Mouse (Mus musculus): ENCODE data around the gene Cdc73. TPM values are rescaled to one million over a fixed set of nuclear protein-coding genes. Genes with fewer than 3 reads are reported as not detected.
"Not testable (repeated sequence)": the region's sequence is repeated elsewhere in the genome, so short reads cannot be mapped to it uniquely, and the experiment has no call there.

The Cdc73 gene
- polyA plus RNA-seq, 1 experiment from 2014 or later: 33.3 TPM

DNA sequence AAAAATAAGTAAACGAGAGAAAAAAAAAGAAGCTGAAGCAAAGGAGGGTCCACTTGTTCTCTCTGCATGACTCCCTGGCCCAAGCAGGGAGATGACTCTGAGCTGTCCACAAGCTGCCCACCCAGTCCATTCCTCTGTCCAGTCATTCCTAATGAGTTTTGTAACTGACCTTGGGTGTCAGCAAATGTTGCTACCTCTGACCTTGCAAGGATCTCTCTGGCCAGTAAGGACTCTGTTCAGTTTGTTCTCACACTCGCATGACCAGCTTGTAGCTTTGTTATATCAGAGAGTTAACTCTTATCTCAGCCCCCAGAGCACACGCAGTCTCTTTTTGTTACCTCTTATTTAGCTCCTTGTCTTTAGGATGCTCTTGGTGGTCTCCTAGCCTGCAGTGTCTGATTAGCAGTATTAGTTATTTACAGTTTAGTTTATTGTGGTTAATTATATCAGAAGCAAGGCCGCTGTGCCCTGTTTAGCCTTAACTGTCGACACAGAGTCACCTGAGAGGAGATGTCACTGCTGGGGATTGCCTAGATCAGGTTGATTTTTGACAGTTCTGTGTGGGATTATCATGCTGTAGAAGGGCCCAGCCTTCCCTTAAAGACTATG is 21.9 kb upstream of the Cdc73 start:
- no peaks in the 10 kb centered on the region for H3K36me3 ChIP-seq
- whole genome bisulfite sequencing: 86% methylated on average over 5 of the region's 5 CpGs
- no peaks in the 10 kb centered on the region for H3K4me1 ChIP-seq
- no peaks in the 10 kb centered on the region for H3K9me3 ChIP-seq
- H3K9ac ChIP-seq: no peak overlapping the region
- H3K27ac ChIP-seq: no peak overlapping the region
- ATAC-seq (ENCODE audit: low FRiP score, low read depth): no peak
- H3K4me3 ChIP-seq: no peak overlapping the region
- H3K4me2 ChIP-seq (replicated peaks): no peak overlapping the region
- no peaks in the 10 kb centered on the region for H3K27me3 ChIP-seq (replicated peaks)

DNA sequence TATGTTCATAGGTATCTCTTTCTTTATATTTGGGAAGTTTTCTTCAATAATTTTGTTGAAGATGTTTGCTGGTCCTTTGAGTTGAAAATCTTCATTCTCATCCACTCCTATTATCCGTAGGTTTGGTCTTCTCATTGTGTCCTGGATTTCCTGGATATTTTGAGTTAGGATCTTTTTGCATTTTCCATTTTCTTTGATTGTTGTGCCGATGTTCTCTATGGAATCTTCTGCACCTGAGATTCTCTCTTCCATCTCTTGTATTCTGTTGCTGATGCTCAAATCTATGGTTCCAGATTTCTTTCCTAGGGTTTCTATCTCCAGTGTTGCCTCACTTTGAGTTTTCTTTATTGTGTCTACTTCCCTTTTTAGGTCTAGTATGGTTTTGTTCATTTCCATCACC is 13.3 kb upstream of the Cdc73 start, which contains the start of gene Glrx2:
Gene Glrx2, plus strand, starts transcription at position 301 of the 400 bp plus-strand sequence.
- not testable (repeated sequence) for H3K9ac ChIP-seq; H3K27ac ChIP-seq; H3K36me3 ChIP-seq; H3K27me3 ChIP-seq (replicated peaks); H3K9me3 ChIP-seq; H3K4me1 ChIP-seq; H3K4me2 ChIP-seq (replicated peaks); ATAC-seq (ENCODE audit: low FRiP score, low read depth); H3K4me3 ChIP-seq
- no CpG with 5 or more reads among the region's 2 CpGs for WGBS

DNA sequence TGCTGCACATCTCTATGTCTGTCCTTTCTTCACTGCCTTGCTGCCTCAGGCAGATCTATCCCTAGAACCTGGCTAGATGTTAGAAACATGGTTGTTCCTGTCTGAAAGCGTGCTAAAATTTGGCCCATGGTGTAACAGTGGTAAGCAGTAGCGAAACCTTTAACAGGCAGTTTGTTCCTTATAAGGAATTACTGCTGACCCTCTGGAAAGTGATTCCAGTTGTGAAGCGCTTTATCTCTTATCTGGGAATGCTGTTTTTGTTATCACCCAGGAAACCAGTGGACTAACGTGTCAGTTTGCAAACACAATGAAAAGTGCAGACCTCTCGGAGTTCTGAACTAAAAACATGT is 7.9 kb upstream of the Cdc73 start:
- H3K27me3 ChIP-seq (replicated peaks): no peaks in the 10 kb centered on the region
- H3K4me3 ChIP-seq: no peak overlapping the region
- no peaks in the 10 kb centered on the region for H3K36me3 ChIP-seq
- 85% methylated on average over 5 of the region's 5 CpGs for WGBS
- H3K9me3 ChIP-seq: no peaks in the 10 kb centered on the region
- H3K4me2 ChIP-seq (replicated peaks): no peak overlapping the region
- no peak overlapping the region for H3K9ac ChIP-seq
- H3K27ac ChIP-seq: 0 out of 2 replicates have a peak overlapping the region, but pooled peaks have one; percentile 26
- ATAC-seq (ENCODE audit: low FRiP score, low read depth): no peak
- H3K4me1 ChIP-seq: no peaks in the 10 kb centered on the region

GRCm38 (mm10) chr1:143709966-143710626 is 7.4 kb upstream of the Cdc73 start:
- H3K4me1 ChIP-seq: no peaks in the 10 kb centered on the region
- no peaks in the 10 kb centered on the region for H3K9me3 ChIP-seq
- no peak overlapping the region for H3K9ac ChIP-seq
- H3K4me2 ChIP-seq (replicated peaks): no peak overlapping the region
- ATAC-seq (ENCODE audit: low FRiP score, low read depth): peak; percentile 66; the same call in 1 of the 2 replicates
- no peaks in the 10 kb centered on the region for H3K36me3 ChIP-seq
- 63% methylated on average over 7 of the region's 7 CpGs for WGBS
- H3K4me3 ChIP-seq: no peak overlapping the region
- 0 out of 2 replicates have a peak overlapping the region, but pooled peaks have one; percentile 26 for H3K27ac ChIP-seq
- H3K27me3 ChIP-seq (replicated peaks): no peaks in the 10 kb centered on the region

GRCm38 (mm10) chr1:143708361-143708760 is 5.7 kb upstream of the Cdc73 start:
- no peak overlapping the region for H3K4me2 ChIP-seq (replicated peaks)
- no peak overlapping the region for H3K4me3 ChIP-seq
- no peaks in the 10 kb centered on the region for H3K36me3 ChIP-seq
- no peak overlapping the region for H3K9ac ChIP-seq
- no peak for ATAC-seq (ENCODE audit: low FRiP score, low read depth)
- H3K4me1 ChIP-seq: no peaks in the 10 kb centered on the region; the same call in 1 of the 2 replicates
- H3K27ac ChIP-seq: no peak overlapping the region
- H3K9me3 ChIP-seq: no peaks in the 10 kb centered on the region
- H3K27me3 ChIP-seq (replicated peaks): no peaks in the 10 kb centered on the region
- WGBS: 74% methylated on average over 6 of the region's 6 CpGs

DNA sequence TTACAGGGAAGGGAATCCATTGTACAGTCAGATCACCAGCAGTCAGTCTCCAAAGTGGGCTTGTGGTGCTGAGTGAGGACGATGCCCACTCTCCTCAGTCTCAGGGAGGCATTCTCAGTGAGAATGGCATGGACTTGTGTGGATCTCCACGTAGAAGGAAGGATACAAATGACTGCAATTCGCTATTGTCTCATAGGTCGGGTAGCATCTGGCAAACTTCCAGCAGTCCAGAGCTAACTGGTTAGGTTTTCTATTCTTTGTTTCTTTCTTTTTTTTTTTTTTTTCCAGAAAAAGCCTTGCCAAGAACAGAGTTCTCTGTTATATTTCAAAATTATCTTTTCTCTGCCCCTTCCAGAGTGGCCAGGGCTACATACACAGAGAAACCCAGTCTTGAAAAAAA is 4.3 kb upstream of the Cdc73 start:
- WGBS: 55% methylated on average over 4 of the region's 4 CpGs
- no peak for ATAC-seq (ENCODE audit: low FRiP score, low read depth)
- H3K4me3 ChIP-seq: no peak overlapping the region
- H3K4me2 ChIP-seq (replicated peaks): no peak overlapping the region
- no peak overlapping the region for H3K9ac ChIP-seq
- H3K36me3 ChIP-seq: no peaks in the 10 kb centered on the region
- no peaks in the 10 kb centered on the region for H3K27me3 ChIP-seq (replicated peaks)
- H3K27ac ChIP-seq: no peak overlapping the region
- H3K4me1 ChIP-seq: no peaks in the 10 kb centered on the region; the same call in 1 of the 2 replicates
- no peaks in the 10 kb centered on the region for H3K9me3 ChIP-seq

GRCm38 (mm10) chr1:143702141-143702740 is 452 bp downstream of the Cdc73 start:
- ATAC-seq (ENCODE audit: low FRiP score, low read depth): peak; percentile 78
- Histone ChIP-seq H3K4me3 (peak overlapping the region; percentile 81), H3K27me3 (replicated peaks) (no peaks in the 10 kb centered on the region), H3K4me2 (replicated peaks) (peak overlapping the region; percentile 71), H3K27ac (peak overlapping the region; percentile 86), H3K9ac (peak overlapping the region; percentile 80), H3K9me3 (no peaks in the 10 kb centered on the region), H3K36me3 (peaks cover 6% of the 10 kb centered on the region), H3K4me1 (peaks cover 3% of the 10 kb centered on the region; the same call in 1 of the 2 replicates)
- WGBS: under 1% methylated on average over 38 of the region's 48 CpGs

DNA sequence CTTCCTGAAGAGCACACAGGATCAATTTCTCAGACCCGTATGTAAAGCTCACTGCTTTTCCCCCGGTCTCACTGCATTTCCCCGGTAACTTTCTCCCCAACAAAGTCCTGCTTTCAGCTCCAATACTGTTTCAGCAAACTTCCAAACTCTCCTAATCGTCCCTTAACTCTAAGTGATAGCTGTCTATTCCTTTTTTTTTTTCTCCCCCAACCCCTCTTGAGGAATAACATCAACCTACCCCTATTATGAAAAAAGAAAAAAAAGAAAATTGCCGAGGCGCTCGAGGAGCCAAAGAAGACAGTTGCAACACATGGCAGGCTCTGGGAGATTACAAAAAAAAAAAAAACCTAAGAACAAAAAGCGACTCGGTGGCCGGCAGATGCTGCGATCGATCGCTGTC is 957 bp downstream of the Cdc73 start:
- ATAC-seq (ENCODE audit: low FRiP score, low read depth): no peak
- Histone ChIP-seq H3K9ac (peak overlapping the region; percentile 80), H3K4me3 (peak overlapping the region; percentile 81), H3K4me1 (peaks cover 3% of the 10 kb centered on the region; the same call in 1 of the 2 replicates), H3K9me3 (no peaks in the 10 kb centered on the region), H3K36me3 (peaks cover 10% of the 10 kb centered on the region), H3K27me3 (replicated peaks) (no peaks in the 10 kb centered on the region), H3K4me2 (replicated peaks) (peak overlapping the region; percentile 71), H3K27ac (no peak overlapping the region)
- WGBS: under 1% methylated on average over 13 of the region's 13 CpGs

- Histone ChIP-seq H3K36me3 (peaks cover 24% of the 10 kb centered on the region), H3K9ac (no peak overlapping the region), H3K4me2 (replicated peaks) (no peak overlapping the region), H3K27me3 (replicated peaks) (no peaks in the 10 kb centered on the region), H3K4me3 (no peak overlapping the region), H3K4me1 (no peaks in the 10 kb centered on the region), H3K27ac (no peak overlapping the region), H3K9me3 (no peaks in the 10 kb centered on the region)
- ATAC-seq (ENCODE audit: low FRiP score, low read depth): no peak
- WGBS: 88% methylated on average over 3 of the region's 3 CpGs
Measured at GRCm38 (mm10) chr1:143684849-143685248, 17.8 kb downstream of the Cdc73 start.

- Histone ChIP-seq H3K27me3 (replicated peaks) (no peaks in the 10 kb centered on the region), H3K36me3 (peaks cover 20% of the 10 kb centered on the region), H3K9ac (no peak overlapping the region), H3K4me3 (no peak overlapping the region), H3K4me1 (no peaks in the 10 kb centered on the region), H3K27ac (no peak overlapping the region), H3K9me3 (no peaks in the 10 kb centered on the region), H3K4me2 (replicated peaks) (no peak overlapping the region)
- ATAC-seq (ENCODE audit: low FRiP score, low read depth): no peak
- WGBS: 97% methylated on average over 5 of the region's 5 CpGs
Measured at GRCm38 (mm10) chr1:143681108-143681507, 21.6 kb downstream of the Cdc73 start.

GRCm38 (mm10) chr1:143675734-143676361 is 26.8 kb downstream of the Cdc73 start:
- Histone ChIP-seq H3K4me2 (replicated peaks) (no peak overlapping the region), H3K27me3 (replicated peaks) (no peaks in the 10 kb centered on the region), H3K9me3 (no peaks in the 10 kb centered on the region), H3K27ac (no peak overlapping the region), H3K4me1 (no peaks in the 10 kb centered on the region), H3K4me3 (no peak overlapping the region), H3K36me3 (peaks cover 15% of the 10 kb centered on the region), H3K9ac (no peak overlapping the region)
- ATAC-seq (ENCODE audit: low FRiP score, low read depth): no peak
- 92% methylated on average over 4 of the region's 4 CpGs for WGBS

DNA sequence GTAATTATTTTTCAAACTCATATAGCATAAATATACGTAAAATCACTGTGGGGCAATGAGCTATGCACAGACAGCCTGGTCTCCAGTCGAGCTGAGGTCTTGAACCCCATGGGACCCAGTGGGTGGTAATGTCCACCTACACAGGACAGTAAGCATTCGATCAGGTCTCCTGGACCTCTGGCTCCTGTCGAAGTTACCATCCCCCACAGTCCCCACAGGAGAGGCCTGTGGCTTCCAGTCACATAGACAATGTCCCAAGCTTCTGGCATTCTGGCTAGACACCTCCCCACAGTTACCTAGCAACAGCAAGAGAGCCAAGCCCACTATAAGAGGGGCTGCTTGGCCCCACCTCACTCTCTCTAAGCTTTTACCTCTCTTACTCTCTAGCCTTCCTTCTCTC is 37.9 kb downstream of the Cdc73 start:
- not testable (repeated sequence) for H3K27me3 ChIP-seq (replicated peaks); H3K4me2 ChIP-seq (replicated peaks); ATAC-seq (ENCODE audit: low FRiP score, low read depth); H3K4me3 ChIP-seq; H3K9me3 ChIP-seq; H3K4me1 ChIP-seq; H3K27ac ChIP-seq; H3K9ac ChIP-seq
- H3K36me3 ChIP-seq: peaks cover 26% of the 10 kb centered on the region
- WGBS: 88% methylated on average over 4 of the region's 4 CpGs
